Mouse (Mus musculus) kidney, embryonic 14.5 days (tissue): ENCODE measurements around the gene Ino80. TPM values are rescaled to one million over a fixed set of nuclear protein-coding genes. Genes with fewer than 3 reads are reported as not detected.

Source experiments
- ATAC-seq: fragments of 200-750 bp; cut with Nextera tagmentation; 2 replicates; pipeline ENCODE4 v1.8.0; 2017; ENCODE audit warnings: moderate number of reproducible peaks, mild to moderate bottlenecking, moderate TSS enrichment, moderate library complexity; ENCODE audit not compliant: low FRiP score, low TSS enrichment
- H3K27ac ChIP-seq: fragments of 300-500 bp; sonication (generic); 2 replicates; pipeline ENCODE4 v1.5.1; 2014; ENCODE audit warnings: low read depth, mild to moderate bottlenecking, low read length, moderate library complexity, mixed read lengths
- H3K27me3 ChIP-seq: fragments of 300-500 bp; sonication (generic); 2 replicates; pipeline ENCODE4 v1.6.1; 2014; ENCODE audit warnings: mild to moderate bottlenecking, low read length; ENCODE audit not compliant: control insufficient read depth, insufficient read depth
- H3K36me3 ChIP-seq: fragments of 300-500 bp; sonication (generic); 2 replicates; pipeline ENCODE4 v1.6.1; 2014; ENCODE audit warnings: low read length, mixed read lengths; ENCODE audit not compliant: control insufficient read depth, insufficient read depth
- H3K4me1 ChIP-seq: fragments of 300-500 bp; sonication (generic); 2 replicates; pipeline ENCODE4 v1.6.1; 2014; ENCODE audit warnings: low read length, mixed read lengths; ENCODE audit not compliant: control insufficient read depth, insufficient read depth
- H3K4me2 ChIP-seq: fragments of 300-500 bp; sonication (generic); replicated peaks from 2 replicates; pipeline ENCODE4 v1.6.1; 2014; ENCODE audit warnings: low read depth, mild to moderate bottlenecking, low read length
- H3K4me3 ChIP-seq: fragments of 300-500 bp; sonication (generic); 2 replicates; pipeline ENCODE4 v1.5.1; 2014; ENCODE audit warnings: mild to moderate bottlenecking, low read length
- H3K9ac ChIP-seq: fragments of 300-500 bp; sonication (generic); 2 replicates; pipeline ENCODE4 v1.6.1; 2014; ENCODE audit warnings: low read depth, mild to moderate bottlenecking, low read length, moderate library complexity
- H3K9me3 ChIP-seq: fragments of 300-500 bp; sonication (generic); 2 replicates; pipeline ENCODE4 v1.6.1; 2016; ENCODE audit warnings: low read length; ENCODE audit not compliant: control insufficient read depth
- WGBS: fragments of 180-500 bp; shearing (Covaris S2); extraction: QIAGEN DNeasy Blood & Tissue Kit; methylation state at CpG from one replicate; pipeline ENCODE4 v1.1.7; 2014; 5-methylcytosine and 5-hydroxymethylcytosine counted together
- polyA plus RNA-seq: library from polyadenylated mRNA; unstranded; fragments of >200 nt; fragmentation: Nextera tagmentation; extraction: Ambion mirVana; gene quantifications from 2 replicates; pipeline ENCODE4 v1.2.1, GENCODE M21; 2014

Ino80 gene
- polyA plus RNA-seq, 1 experiment from 2014 or later = 8.4 TPM

DNA sequence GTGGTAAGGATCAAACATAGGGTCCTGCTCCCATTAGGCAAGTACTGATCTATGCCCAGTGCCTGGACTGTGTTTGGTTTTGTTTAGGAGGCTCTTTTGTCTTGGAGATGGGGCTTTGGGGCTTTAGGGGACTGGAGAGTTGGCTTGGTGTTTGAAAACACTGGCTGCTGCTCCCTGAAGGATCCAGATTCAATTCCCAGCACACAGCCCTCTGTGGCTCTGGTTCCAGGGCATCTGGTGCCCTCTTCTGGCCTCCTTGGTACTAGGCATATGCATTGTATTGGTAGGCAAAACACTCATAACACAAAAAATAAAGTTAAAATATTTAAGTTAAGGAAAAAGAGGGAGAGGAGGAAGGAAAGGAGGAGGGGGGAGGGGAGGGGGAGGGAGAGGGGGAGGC is 29.6 kb upstream of the Ino80 start:
- no peaks in the 10 kb centered on the region; the same call in 1 of the 2 replicates for H3K9me3 ChIP-seq
- no peaks in the 10 kb centered on the region for H3K36me3 ChIP-seq
- H3K27me3 ChIP-seq = no peaks in the 10 kb centered on the region
- no peak overlapping the region for H3K4me2 ChIP-seq
- no peaks in the 10 kb centered on the region for H3K4me1 ChIP-seq
- H3K27ac ChIP-seq = no peak overlapping the region
- ATAC-seq = no peak
- no peak overlapping the region for H3K9ac ChIP-seq
- no peak overlapping the region for H3K4me3 ChIP-seq

DNA sequence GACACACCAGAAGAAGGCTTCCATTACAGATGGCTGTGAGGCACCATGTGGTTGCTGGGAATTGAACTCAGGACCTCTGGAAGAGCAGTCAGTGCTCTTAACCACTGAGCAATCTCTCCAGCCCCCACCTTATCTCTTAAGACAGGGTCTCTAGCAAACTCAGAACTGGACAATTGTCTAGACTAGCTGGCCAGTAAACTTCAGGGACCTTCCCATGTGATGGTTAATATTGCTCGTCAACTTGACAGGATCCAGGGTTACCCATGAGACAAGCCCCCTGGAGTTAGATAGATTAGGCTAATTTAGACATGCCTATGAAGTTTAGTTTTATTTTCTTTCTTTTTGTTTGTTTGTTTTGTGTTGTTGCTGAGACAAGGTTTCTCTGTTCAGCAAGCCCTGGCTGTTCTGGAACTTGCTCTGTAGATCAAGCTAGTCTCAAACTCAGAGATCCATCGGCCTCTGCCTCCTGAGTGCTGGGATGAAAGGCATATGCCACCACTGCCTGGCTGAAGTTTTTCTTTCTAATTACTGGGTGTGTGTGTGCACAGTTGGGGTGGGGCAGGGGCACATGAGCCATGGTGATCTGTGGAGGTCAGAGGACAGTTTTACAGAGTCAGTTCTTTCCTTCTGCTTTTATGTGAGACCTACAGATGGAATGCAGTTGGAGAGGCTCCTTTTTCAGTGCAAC is 23.6 kb upstream of the Ino80 start:
- no peaks in the 10 kb centered on the region for H3K4me1 ChIP-seq
- H3K27me3 ChIP-seq = no peaks in the 10 kb centered on the region
- no peak overlapping the region for H3K4me3 ChIP-seq
- no peak overlapping the region for H3K9ac ChIP-seq
- no peaks in the 10 kb centered on the region for H3K36me3 ChIP-seq
- ATAC-seq = no peak
- no peaks in the 10 kb centered on the region for H3K9me3 ChIP-seq
- no peak overlapping the region for H3K4me2 ChIP-seq
- H3K27ac ChIP-seq = no peak overlapping the region
- WGBS = 81% methylated on average over 2 of the region's 2 CpGs

DNA sequence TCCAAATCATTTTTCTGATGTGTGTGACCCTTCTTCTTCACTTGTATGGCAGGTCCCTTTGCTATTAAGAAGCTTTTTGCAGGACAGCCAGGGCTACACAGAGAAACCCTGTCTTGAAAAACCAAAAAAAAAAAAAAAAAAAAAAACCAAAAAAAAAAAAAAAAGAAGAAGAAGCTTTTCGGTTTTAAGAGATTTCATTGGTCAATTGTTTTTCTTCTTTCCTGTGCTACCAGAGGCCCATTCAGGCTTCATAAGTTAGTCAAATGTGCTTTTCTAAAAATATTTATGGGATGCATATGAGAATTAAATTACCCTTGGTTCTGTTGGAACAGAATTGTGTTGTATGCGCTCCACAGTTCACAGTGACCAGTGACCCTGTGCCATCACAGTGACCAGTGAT is 21.4 kb upstream of the Ino80 start:
- Histone ChIP-seq H3K4me2 (no peak overlapping the region), H3K4me1 (no peaks in the 10 kb centered on the region), H3K9ac (no peak overlapping the region), H3K4me3 (no peak overlapping the region), H3K27ac (no peak overlapping the region), H3K9me3 (no peaks in the 10 kb centered on the region), H3K27me3 (no peaks in the 10 kb centered on the region), H3K36me3 (no peaks in the 10 kb centered on the region)
- 86% methylated on average over 2 of the region's 2 CpGs for WGBS
- ATAC-seq = no peak

DNA sequence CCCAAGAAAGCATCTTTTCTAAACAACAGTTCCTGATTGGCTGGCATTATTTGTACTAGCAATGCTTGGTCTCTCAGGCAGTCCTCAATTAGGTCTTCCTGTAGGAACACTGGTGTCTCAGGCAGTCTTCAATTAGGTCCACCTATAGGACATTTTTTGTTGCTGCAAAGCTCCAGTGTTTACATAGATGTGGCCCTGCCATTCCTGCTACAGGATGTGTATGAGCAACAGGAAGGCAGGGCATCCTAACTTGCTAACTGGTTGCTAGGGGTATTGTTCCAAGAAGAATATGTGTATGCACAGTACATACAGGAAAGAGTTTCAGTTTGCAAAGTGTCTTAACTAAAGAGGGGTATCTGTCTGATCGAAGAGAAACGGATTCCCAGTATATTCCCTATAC is 18.6 kb upstream of the Ino80 start:
- Histone ChIP-seq H3K9me3 (no peaks in the 10 kb centered on the region), H3K4me2 (no peak overlapping the region), H3K36me3 (no peaks in the 10 kb centered on the region), H3K27ac (no peak overlapping the region), H3K27me3 (no peaks in the 10 kb centered on the region), H3K4me1 (0 out of 2 replicates have a peak, but pooled peaks cover 3% of the 10 kb centered on the region), H3K9ac (no peak overlapping the region), H3K4me3 (no peak overlapping the region)
- WGBS = 86% methylated on average over 2 of the region's 2 CpGs
- no peak for ATAC-seq

DNA sequence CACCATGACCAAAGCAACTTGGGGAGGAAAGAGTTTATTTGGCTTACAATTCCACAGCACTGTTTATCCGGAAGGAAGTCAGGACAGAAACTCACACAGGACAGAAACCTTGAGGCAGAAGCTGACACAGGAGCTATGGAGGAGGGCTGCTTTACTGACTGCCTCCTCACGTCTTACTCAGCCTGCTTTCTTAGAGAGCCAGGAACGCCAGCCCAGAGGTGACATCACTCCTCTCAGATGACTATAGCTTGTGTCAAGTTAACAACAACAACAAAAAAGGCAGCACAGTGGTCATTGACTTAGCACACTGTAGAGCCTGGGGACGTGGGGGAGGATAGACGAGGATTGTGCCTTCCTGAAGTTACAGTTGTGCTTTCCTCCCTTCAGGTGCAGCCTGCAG is 14.5 kb upstream of the Ino80 start:
- no peak for ATAC-seq
- WGBS = 19% methylated on average over 5 of the region's 5 CpGs

DNA sequence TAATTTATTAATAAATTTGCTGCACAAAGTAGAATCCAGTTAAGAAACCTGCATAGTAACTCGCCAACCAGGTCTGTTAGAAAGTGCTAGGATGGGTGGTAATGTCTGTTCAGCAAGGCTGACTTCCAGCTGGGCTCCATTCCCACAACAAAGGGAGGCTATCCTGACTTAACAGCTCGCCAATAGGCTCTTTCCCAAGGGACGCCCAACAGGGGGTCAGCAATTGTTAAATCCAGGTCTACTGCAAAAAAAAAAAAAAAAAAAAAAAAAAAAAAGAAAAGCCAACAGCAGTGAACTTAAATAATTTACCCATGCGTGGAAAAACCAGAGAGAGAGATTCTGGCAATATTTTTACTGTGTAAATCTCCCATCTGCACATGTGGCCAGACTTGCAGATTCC is 9.0 kb upstream of the Ino80 start:
- 17% methylated on average over 4 of the region's 4 CpGs for WGBS
- Histone ChIP-seq H3K4me3 (no peak overlapping the region), H3K27me3 (no peaks in the 10 kb centered on the region), H3K9me3 (no peaks in the 10 kb centered on the region), H3K9ac (no peak overlapping the region), H3K27ac (no peak overlapping the region), H3K4me2 (no peak overlapping the region), H3K4me1 (no peaks in the 10 kb centered on the region), H3K36me3 (no peaks in the 10 kb centered on the region)
- no peak for ATAC-seq

More for the DNA sequence above, 14.5 kb upstream of the Ino80 start:
- H3K4me3 ChIP-seq = no peak overlapping the region
- H3K27ac ChIP-seq = no peak overlapping the region
- H3K9me3 ChIP-seq = no peaks in the 10 kb centered on the region
- H3K9ac ChIP-seq = no peak overlapping the region
- H3K27me3 ChIP-seq = no peaks in the 10 kb centered on the region
- no peak overlapping the region for H3K4me2 ChIP-seq
- no peaks in the 10 kb centered on the region for H3K36me3 ChIP-seq
- 0 out of 2 replicates have a peak, but pooled peaks cover 3% of the 10 kb centered on the region for H3K4me1 ChIP-seq

DNA sequence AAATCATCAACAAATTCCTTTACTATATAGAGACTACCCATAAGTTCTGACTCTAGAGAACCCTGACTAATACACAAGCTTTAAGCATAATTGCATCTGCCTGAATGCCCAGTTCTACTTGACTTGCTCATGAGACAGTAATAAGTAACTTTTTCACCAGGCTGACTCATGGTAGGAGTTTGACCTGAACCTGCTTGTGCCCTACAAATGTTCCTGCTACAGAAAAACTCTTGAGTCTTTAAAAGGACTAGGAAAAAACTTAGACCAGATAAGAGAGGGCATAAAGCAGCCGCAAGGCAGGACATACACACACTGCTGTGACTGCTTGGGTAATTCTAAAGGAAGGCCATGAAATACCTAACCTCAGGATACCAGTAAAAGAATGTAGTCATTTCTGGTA is 4.8 kb upstream of the Ino80 start:
- no peak overlapping the region for H3K4me3 ChIP-seq
- H3K9me3 ChIP-seq = no peaks in the 10 kb centered on the region
- no peak overlapping the region for H3K4me2 ChIP-seq
- no peaks in the 10 kb centered on the region for H3K4me1 ChIP-seq
- ATAC-seq = no peak
- H3K9ac ChIP-seq = no peak overlapping the region
- no peak overlapping the region for H3K27ac ChIP-seq
- peaks cover 3% of the 10 kb centered on the region; the same call in 1 of the 2 replicates for H3K36me3 ChIP-seq
- 81% methylated on average over 1 of the region's 1 CpGs for WGBS
- H3K27me3 ChIP-seq = no peaks in the 10 kb centered on the region

DNA sequence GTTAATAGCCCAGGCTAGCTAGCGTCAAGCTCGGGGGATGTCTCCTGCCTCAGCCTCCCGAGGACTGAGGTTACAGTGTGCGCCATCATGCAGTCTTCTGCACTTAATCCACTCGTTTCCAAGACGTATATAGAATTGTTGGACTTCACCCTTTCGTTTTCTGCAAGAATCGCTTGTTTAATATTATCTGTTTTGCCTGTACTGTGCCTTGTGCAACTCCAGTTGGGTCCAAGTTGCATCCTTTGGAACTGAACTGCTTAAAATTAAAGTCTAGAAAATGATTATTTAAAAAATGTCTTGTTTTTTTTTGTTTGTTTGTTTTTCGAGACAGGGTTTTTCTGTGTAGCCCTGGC is 886 bp upstream of the Ino80 start:
- H3K4me2 ChIP-seq = peak overlapping the region; percentile 65
- no peak for ATAC-seq
- H3K4me1 ChIP-seq = peaks cover 7% of the 10 kb centered on the region
- peak overlapping the region; percentile 97 for H3K27ac ChIP-seq
- H3K9me3 ChIP-seq = no peaks in the 10 kb centered on the region
- peaks cover 3% of the 10 kb centered on the region; the same call in 1 of the 2 replicates for H3K36me3 ChIP-seq
- peak overlapping the region; percentile 55 for H3K4me3 ChIP-seq
- WGBS = 16% methylated on average over 9 of the region's 9 CpGs
- H3K9ac ChIP-seq = peak overlapping the region; percentile 98
- H3K27me3 ChIP-seq = no peaks in the 10 kb centered on the region

DNA sequence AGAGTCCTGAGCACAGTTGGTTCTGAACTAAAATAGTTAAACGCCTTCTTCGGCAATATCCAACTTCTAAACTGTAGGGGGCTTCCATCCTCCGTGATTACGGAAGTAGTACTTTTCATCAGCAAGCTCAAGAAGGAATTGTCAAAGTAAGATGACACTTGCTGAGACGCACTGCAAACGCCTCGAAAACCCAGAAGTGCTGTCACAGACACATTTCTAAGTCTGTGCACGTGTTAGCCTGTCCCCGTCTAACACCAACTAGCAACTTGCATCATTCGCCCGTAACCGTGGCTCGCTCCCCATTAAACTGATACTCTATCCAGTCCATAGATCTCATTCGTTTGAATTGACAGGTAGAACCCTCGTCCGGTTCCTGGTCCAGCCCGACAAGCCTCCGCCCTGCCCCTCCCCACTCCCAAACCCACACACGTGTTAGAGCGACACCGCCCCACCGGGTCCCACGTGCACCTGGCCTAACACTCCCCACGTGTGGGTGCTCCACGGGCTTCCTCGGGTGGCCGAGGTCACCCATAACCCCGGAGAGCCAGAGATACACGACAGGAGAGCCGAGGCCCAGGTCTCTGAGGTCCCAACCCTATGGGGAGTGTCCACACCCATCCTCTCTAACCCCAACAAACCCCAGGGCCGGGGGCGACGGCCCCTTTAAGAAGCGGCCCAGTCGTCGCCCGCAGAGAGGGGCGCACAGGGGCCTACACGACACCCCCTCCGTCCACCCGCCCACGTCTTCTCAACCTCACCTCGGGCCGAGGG is 681 bp downstream of the Ino80 start:
- Histone ChIP-seq H3K9ac (peak overlapping the region; percentile 98), H3K4me2 (peak overlapping the region; percentile 59), H3K27ac (peak overlapping the region; percentile 97), H3K4me1 (peaks cover 7% of the 10 kb centered on the region), H3K36me3 (peaks cover 3% of the 10 kb centered on the region; the same call in 1 of the 2 replicates), H3K27me3 (no peaks in the 10 kb centered on the region), H3K4me3 (peak overlapping the region; percentile 55), H3K9me3 (no peaks in the 10 kb centered on the region)
- under 1% methylated on average over 34 of the region's 44 CpGs for WGBS
- peak; percentile 77 for ATAC-seq
